Mouse (Mus musculus): Measurements from ENCODE around the gene Gm20605.

Gene Gm20605

DNA sequence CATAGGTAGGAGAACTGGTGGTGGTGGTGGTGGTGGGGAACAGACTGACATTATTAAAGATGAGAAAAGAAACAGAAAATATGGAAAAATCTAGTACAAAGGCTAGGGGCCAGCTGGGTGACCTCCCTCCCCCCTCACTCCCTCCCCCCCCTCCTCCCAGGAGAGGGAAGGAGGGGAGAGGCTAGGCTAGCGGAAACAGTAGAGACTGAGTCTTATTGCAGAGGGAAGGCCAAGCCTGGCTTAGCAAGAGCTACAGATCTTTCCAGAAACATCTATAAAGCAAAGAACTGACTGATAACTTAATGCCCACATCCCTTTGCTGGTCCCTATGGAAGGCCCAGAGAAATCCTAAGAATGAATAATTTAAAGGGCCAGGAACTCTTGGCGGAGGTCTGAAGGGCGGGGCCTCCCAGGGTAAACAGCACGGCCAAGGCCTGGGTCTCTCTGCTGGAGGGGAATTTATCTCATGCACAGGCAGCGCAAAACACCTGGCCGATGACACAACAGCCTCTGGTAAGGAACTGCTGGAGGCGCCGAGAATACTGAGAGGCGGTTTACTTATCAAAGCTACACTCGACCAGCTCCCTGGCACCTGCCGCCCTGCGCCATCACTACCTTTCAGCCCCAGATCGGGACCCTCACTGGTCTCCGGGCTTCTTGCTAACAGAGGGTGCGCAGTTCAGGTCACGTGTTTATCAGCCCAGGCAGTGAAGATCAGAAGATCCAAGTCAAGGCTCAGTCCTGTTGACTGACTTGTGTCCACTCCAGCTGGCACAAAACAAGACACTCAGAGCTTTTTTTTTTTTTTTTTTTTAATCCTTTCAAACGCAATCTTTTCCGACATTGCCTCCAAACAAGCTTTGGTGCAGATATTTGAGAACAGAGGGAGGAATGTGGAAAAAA, 20.9 kb downstream of the Gm20605 start:
- no peak for DNase-seq (ENCODE audit: low spot score in 2 of 2)

- peak in 1 of 2 experiments; percentile 56 for DNase-seq (ENCODE audit: low spot score in 2 of 2)
Observed at GRCm38 (mm10) chr5:137652474-137652873, 23.5 kb downstream of the Gm20605 start.

DNA sequence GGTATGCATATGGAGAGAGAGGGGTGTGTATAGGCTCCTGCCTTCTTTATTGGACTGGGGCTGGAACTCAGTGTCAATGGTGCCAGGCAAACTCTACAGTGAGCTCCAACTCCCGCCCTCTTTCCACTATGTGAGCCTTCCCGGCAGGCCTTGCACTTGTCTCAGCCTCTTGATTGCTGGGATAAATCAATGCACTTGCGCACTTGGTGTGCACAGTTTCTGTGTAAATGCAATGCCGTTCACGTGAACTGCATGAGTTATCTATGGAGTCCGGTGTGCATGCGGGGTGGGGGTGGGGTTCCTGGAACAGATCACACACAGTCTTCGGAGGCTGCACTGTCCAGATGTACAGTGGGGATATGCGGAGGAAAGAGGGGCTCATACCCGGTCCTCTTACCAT, 24.4 kb downstream of the Gm20605 start:
- no peak for DNase-seq (ENCODE audit: low spot score in 2 of 2)

GRCm38 (mm10) chr5:137654746-137655145, 25.8 kb downstream of the Gm20605 start:
- no peak for DNase-seq (ENCODE audit: low spot score in 2 of 2)

DNA sequence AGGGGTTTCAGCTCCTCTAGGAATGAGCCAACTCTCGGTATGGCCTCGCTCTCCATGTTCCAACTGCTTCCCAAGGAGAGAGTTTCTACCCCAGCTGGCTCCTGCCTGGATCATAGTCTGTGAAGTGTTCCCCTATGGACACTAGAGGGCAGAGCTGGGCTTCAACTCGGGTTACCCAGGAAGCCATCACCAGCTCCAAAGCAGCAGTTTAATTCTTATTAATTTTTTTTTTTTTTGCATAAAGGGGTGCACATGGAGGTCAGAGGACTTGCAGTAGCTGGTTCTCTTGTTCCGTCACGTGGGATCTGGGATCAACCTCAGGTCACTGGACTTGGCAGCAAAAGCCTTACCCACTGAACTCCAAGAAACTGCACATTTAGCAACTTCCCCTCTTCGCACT, 28.0 kb downstream of the Gm20605 start:
- DNase-seq (ENCODE audit: low spot score in 2 of 2), result peak in 1 of 2 experiments; percentile 57

DNA sequence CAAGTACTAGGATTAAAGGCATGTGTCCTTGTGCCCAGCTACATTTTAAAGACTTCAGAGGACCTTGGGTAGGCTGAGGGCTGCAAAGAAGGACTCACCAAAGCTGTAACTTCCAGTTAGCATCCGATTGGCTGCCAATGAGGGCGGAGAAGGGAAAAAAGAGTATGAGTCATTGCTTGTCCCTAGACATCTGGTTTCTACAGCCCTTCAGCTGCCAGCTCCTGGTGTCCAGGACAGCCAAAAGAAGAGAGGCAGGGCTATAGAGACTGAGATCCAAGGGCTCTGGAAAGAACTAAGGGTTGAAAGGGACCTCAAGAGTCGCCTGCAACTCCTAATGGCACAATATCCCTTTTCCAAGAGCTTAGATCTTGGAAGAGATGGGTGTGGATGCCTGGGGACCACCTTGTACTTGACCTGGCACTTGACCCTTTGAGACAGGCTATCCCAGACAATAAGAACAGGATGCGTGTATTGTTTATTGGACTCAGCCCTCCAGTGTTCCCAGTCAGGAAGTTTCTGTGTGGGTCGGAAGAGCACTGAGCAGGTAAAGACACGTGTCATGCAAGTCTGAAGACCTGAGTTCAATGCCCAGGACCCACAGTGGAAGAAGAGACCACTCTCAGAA, 31.2 kb downstream of the Gm20605 start:
- no peak for DNase-seq (ENCODE audit: low spot score in 2 of 2)

GRCm38 (mm10) chr5:137663057-137663456, 34.1 kb downstream of the Gm20605 start:
- DNase-seq (ENCODE audit: low spot score in 2 of 2), result no peak

DNA sequence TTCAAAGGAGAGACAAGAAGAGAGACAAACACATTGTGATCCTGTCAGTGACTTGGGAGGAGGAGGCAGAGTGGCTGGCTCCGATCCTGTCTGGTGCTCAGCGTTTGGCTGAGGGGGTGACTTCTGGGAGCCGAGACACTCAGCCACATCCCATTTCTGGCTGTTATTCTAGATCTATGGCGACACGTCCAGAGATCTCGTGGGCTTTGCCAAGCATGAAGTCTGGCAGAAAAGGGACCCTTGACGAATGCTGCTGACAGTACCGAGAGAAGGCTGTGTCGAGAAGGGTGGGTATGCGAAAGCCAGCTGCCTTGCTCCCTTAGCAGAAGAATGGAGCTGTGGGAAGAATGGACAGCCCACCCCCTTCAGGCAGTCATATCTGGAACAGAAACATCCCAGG, 40.0 kb downstream of the Gm20605 start:
- DNase-seq (ENCODE audit: low spot score in 2 of 2), result no peak

DNA sequence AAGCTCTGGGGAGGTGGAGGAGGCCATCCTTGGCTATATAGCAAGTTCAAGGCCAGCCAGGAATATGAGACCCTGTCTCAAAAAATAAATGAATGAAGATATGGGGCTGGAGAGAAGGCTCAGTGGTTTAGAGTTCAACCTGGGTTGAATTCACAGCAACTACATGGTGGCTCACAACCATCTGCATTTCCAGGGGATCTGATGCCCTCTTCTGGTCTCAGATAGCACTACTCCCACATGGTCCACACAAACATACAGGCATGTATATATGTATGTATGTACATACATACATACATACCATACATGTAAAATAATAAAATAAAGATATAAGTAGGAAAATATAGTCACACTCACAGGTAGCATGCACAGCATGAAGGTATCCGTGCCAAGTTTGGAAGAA, 41.3 kb downstream of the Gm20605 start:
- no peak for DNase-seq (ENCODE audit: low spot score in 2 of 2)

GRCm38 (mm10) chr5:137671443-137672240, 42.7 kb downstream of the Gm20605 start:
- no peak for DNase-seq (ENCODE audit: low spot score in 2 of 2)

GRCm38 (mm10) chr5:137672361-137672760, 43.4 kb downstream of the Gm20605 start:
- no peak for DNase-seq (ENCODE audit: low spot score in 2 of 2)

DNA sequence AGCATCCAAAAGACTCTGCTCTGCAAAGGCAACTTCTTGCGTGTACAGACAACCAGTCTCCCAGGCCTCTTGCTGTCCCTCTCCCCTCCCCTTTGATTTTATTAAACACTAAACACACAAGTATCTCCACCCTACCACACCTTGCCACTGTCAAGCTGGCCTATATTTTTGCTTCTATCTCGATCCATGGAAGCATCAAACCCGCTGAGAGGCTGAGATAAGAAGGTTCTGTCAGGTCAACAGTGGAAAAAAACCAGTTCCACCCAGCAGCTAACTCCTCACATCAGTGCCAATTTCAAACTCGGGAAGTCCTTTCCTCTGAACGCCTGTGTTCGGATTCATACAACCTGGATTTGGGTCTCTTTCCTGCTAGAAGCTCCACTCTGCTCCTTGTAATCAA, 44.0 kb downstream of the Gm20605 start:
- DNase-seq (ENCODE audit: low spot score in 2 of 2), result no peak

- DNase-seq (ENCODE audit: low spot score in 2 of 2), result no peak
Observed at GRCm38 (mm10) chr5:137674786-137675185, 45.8 kb downstream of the Gm20605 start.

DNA sequence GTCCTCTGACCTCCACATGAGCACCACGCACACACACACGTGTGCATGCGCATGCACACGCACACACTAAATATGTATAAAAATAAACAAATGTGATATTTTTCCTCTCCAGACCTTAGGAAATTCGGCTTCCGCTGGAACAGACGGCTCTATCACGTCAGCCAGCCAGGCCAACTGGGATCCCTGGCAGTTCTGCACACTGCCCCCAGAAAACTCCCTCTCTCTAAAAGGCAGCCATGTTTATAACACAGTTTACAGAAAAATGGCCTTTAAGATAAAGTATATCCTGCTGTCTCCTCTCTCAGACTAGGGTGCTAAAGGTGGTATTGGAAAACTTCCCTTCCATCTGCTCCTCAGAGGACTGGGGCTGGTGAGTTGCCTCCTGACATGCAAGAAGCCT, 48.9 kb downstream of the Gm20605 start:
- no peak for DNase-seq (ENCODE audit: low spot score in 2 of 2)

- DNase-seq (ENCODE audit: low spot score in 2 of 2), result no peak
Observed at GRCm38 (mm10) chr5:137678736-137679135, 49.8 kb downstream of the Gm20605 start.

DNA sequence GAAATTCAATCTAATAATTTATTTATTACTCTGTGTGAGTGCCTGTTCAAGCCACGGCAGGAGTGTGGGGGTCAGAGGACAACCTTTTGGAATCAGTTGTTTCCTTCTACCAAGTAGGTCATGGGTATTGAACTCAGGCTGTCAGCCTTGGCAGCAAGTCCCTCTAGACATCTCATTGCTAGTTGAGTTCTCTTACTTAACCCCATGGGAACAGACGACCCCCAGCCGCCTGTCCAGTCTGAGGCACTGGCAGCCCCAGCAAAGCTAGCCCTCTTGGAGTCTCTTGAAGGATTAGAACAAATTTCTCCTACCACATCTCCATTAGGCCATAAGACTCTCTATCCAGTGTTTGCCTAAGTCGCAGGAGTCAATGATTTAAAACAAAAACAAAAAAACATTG, 50.8 kb downstream of the Gm20605 start:
- DNase-seq (ENCODE audit: low spot score in 2 of 2), result no peak

DNA sequence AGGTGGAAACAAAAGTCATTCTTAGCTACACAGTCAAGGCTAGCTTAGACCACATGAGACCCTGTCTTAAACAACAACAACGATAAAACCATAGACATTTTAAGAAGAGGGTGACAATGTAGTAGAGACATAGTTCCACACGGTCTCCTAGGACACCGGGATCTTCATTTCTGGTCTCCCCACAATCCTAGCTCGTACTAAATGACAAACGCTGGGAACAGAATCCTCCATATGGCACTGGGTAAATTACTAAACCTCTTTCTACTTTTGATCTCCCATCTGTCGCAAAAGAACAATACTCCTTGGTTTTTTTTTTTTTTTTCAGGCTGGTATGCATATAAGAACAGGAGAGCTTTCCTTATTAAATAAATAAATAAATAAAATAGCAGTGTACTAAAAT, 53.6 kb downstream of the Gm20605 start:
- no peak for DNase-seq (ENCODE audit: low spot score in 2 of 2)

- no peak for DNase-seq (ENCODE audit: low spot score in 2 of 2)
Observed at GRCm38 (mm10) chr5:137683388-137684293, 54.7 kb downstream of the Gm20605 start.

DNA sequence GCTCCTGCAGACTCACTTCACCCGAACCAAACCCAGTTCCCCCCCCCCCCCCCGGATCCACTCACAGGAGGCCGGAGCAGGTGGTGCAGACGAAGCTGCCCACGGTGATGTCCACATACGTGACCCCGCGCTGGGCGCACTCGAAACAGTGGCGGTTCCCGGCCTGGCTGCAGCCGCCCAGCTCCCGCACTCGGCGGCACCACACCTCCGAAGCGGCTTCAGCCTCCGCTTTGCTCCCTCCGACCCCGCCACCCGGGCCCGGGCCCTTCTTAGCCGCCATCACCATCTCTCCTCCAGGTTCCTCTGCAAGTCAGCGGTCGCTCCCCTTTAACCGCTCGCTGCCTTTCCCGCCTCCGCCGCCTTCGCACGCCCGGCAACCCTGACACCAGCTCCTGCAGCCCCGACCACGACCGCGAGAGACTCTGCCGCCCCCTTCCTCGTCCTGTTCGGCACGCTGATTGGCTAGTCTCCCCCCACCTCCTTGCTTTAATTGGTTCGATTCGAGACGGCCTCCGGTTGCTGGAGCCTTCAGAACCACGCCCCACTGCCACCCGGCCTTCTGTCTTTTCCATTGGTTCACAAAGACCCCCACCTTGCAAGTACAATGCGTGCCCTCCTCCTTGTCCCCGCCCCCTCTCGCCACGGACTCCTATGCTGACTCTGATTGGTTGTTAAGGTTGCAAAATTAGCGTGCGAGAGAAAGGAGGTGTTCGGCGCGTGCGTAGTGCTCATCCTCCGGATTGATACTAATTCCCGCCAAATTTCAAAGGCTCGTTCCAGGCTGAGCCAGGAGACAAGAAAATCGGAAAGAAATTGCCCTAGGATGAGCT, 55.5 kb downstream of the Gm20605 start, which contains the start of gene Agfg2:
Gene Agfg2 (minus strand): TSS at position 433 of the 830 bp plus-strand sequence.
- DNase-seq (ENCODE audit: low spot score in 2 of 2), result peak; percentile 94 to 95

- no peak for DNase-seq (ENCODE audit: low spot score in 2 of 2)
Observed at GRCm38 (mm10) chr5:137685653-137686052, 56.7 kb downstream of the Gm20605 start.
